In the genomic region with DNA sequence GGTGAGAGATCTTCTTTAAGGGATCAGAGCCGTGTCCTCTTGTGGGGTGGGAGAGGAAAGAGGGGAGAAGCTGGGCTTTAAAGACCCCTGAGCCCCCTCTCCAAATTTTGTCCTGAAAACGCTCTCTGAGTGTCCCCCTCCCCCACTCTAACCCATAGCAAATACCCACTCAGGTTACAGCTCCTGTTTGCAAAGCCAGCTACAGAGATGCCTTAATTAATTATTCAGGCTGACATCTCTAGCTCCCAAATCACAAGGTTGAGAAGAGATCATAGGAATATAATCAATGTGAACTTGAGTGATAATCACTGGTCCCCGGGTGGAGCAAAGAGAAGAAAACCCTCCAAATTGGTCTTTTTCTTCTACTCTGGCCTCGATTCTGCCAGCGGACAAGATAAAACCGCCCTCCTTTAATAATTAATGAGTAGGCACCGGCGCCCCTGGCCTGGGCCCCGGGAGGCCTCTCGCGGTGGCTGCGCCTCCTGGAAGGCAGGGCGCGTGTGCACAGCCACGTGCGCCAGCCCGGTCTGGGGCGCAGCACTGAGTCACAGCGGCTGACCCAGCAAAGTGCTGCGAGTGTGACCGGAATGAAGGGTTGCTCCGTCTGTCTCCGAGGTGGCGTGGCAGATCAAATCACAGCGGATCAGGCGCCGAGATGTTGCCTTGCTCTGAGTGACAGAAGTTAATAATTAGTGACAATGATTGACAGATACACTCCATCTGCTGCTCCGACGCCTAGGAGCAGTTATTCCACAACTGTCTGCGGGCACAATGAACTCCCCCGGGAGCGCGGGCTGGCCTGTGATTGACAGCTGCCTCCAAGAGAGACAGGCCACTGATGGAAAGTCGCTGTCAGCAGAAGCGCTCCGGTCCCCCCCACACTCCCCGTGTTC, we compare ENCODE assay signal across 8 mouse cellular contexts.
DNase-seq lines count a peak whose midpoint lies in the region; ATAC-seq lines count a peak whose summit lies in the region.

No protein-coding gene starts in this region.

- no peak overlapping the region for H3K27ac ChIP-seq in lung, embryonic 16.5 days (ENCODE audit: low read length)
- no peak overlapping the region for H3K27ac ChIP-seq in heart, embryonic 16.5 days (ENCODE audit: low read length)
- H3K27ac ChIP-seq in midbrain, embryonic 10.5 days (replicated peaks) = peak overlapping the region; percentile 79
- H3K27ac ChIP-seq in stomach, embryonic 15.5 days = no peak overlapping the region

- peak overlapping the region; percentile 17 for H3K4me3 ChIP-seq in lung, embryonic 16.5 days (ENCODE audit: low read length)
- peak overlapping the region; percentile 43 for H3K4me3 ChIP-seq in heart, embryonic 16.5 days (ENCODE audit: low read length)
- peak overlapping the region; percentile 47 for H3K4me3 ChIP-seq in midbrain, embryonic 10.5 days
- peak overlapping the region; percentile 26 for H3K4me3 ChIP-seq in stomach, embryonic 15.5 days (replicated peaks)

- H3K4me2 ChIP-seq in lung, embryonic 16.5 days (ENCODE audit: low read depth, low read length) = peak overlapping the region; percentile 43
- peak overlapping the region; percentile 68 for H3K4me2 ChIP-seq in heart, embryonic 16.5 days (ENCODE audit: low read depth, low read length)
- H3K4me2 ChIP-seq in stomach, embryonic 15.5 days = peak overlapping the region; percentile 63

- no peak for DNase-seq in lung, postnatal 10 days
- DNase-seq in embryo, embryonic 10.5 days (ENCODE audit: low spot score) = peak; percentile 68
- peak; percentile 61 to 74 for DNase-seq in kidney, postnatal 4 days
- DNase-seq in midbrain, embryonic 10.5 days (ENCODE audit: low spot score) = peak; percentile 68
- DNase-seq in thymus, postnatal 36 days = no peak

- H3K9ac ChIP-seq in lung, embryonic 16.5 days (ENCODE audit: low read length) = no peak overlapping the region; the same call in 1 of the 2 replicates
- peak overlapping the region; percentile 32; the same call in 1 of the 2 replicates for H3K9ac ChIP-seq in heart, embryonic 16.5 days (ENCODE audit: low read length)
- no peak overlapping the region for H3K9ac ChIP-seq in stomach, embryonic 15.5 days

- peak; percentile 70; the same call in 1 of the 2 replicates for ATAC-seq in lung, embryonic 16.5 days (ENCODE audit: low read depth)
- peak; percentile 67 for ATAC-seq in heart, embryonic 16.5 days (replicated peaks; ENCODE audit: extremely low read depth, insufficient read depth, low FRiP score)
- ATAC-seq in stomach, embryonic 15.5 days (ENCODE audit: insufficient read depth, low FRiP score, low read depth) = peak; percentile 84

- H3K27me3 ChIP-seq in lung, embryonic 16.5 days (ENCODE audit: control insufficient read depth, insufficient read depth, low read depth, low read length) = peaks cover 26% of the 10 kb centered on the region
- peaks cover 24% of the 10 kb centered on the region for H3K27me3 ChIP-seq in heart, embryonic 16.5 days (ENCODE audit: control insufficient read depth, insufficient read depth, low read length)
- peaks cover 41% of the 10 kb centered on the region for H3K27me3 ChIP-seq in midbrain, embryonic 10.5 days (ENCODE audit: low read depth, poor library complexity, severe bottlenecking)
- peaks cover 24% of the 10 kb centered on the region for H3K27me3 ChIP-seq in stomach, embryonic 15.5 days (replicated peaks)

- no peaks in the 10 kb centered on the region for H3K9me3 ChIP-seq in lung, embryonic 16.5 days (ENCODE audit: control insufficient read depth, low read length)
- H3K9me3 ChIP-seq in heart, embryonic 16.5 days (replicated peaks; ENCODE audit: control insufficient read depth, low read length) = no peaks in the 10 kb centered on the region
- no peaks in the 10 kb centered on the region for H3K9me3 ChIP-seq in midbrain, embryonic 10.5 days (replicated peaks)
- no peaks in the 10 kb centered on the region for H3K9me3 ChIP-seq in stomach, embryonic 15.5 days

- 2% methylated on average over 37 of the region's 37 CpGs for WGBS in lung, embryonic 16.5 days
- WGBS in heart, embryonic 16.5 days = 3% methylated on average over 37 of the region's 37 CpGs
- WGBS in midbrain, embryonic 10.5 days = 2% methylated on average over 37 of the region's 37 CpGs
- WGBS in stomach, embryonic 15.5 days = 2% methylated on average over 37 of the region's 37 CpGs

- no peaks in the 10 kb centered on the region for H3K36me3 ChIP-seq in lung, embryonic 16.5 days (ENCODE audit: control insufficient read depth, insufficient read depth, low read length)
- H3K36me3 ChIP-seq in heart, embryonic 16.5 days (ENCODE audit: control insufficient read depth, insufficient read depth) = no peaks in the 10 kb centered on the region
- H3K36me3 ChIP-seq in midbrain, embryonic 10.5 days = no peaks in the 10 kb centered on the region
- no peaks in the 10 kb centered on the region for H3K36me3 ChIP-seq in stomach, embryonic 15.5 days

- H3K4me1 ChIP-seq in lung, embryonic 16.5 days (replicated peaks; ENCODE audit: control insufficient read depth, insufficient read depth, low read length) = peaks cover 4% of the 10 kb centered on the region; the same call in 1 of the 2 replicates
- H3K4me1 ChIP-seq in heart, embryonic 16.5 days (ENCODE audit: control insufficient read depth, insufficient read depth, low read length) = peaks cover 5% of the 10 kb centered on the region
- H3K4me1 ChIP-seq in midbrain, embryonic 10.5 days = peaks cover 29% of the 10 kb centered on the region
- H3K4me1 ChIP-seq in stomach, embryonic 15.5 days = peaks cover 10% of the 10 kb centered on the region; the same call in 1 of the 2 replicates

Comparison
In these comparisons a context has a peak if more than half of its experiments do, and no peak if none do; other contexts are left out.
1. DNase-seq: peak in embryo, embryonic 10.5 days (single experiment), kidney, postnatal 4 days (2 of 2) and midbrain, embryonic 10.5 days (single experiment); none in lung, postnatal 10 days (single experiment) and thymus, postnatal 36 days (0 of 2).
2. Peak in every context shown above with its lines, with median percentiles within 50 percentile points of each other: ATAC-seq, H3K4me2 ChIP-seq and H3K4me3 ChIP-seq.